Mouse (Mus musculus): ENCODE measurements around the gene Coro1c. TPM values are rescaled to one million over a fixed set of nuclear protein-coding genes. Genes with fewer than 3 reads are reported as not detected.
A peak's percentile ranks its signal among the peaks of the same experiment; 100 is the strongest.

Gene Coro1c
- total RNA-seq, 2 experiments from 2014 or later, result 99.1 to 105 TPM

DNA sequence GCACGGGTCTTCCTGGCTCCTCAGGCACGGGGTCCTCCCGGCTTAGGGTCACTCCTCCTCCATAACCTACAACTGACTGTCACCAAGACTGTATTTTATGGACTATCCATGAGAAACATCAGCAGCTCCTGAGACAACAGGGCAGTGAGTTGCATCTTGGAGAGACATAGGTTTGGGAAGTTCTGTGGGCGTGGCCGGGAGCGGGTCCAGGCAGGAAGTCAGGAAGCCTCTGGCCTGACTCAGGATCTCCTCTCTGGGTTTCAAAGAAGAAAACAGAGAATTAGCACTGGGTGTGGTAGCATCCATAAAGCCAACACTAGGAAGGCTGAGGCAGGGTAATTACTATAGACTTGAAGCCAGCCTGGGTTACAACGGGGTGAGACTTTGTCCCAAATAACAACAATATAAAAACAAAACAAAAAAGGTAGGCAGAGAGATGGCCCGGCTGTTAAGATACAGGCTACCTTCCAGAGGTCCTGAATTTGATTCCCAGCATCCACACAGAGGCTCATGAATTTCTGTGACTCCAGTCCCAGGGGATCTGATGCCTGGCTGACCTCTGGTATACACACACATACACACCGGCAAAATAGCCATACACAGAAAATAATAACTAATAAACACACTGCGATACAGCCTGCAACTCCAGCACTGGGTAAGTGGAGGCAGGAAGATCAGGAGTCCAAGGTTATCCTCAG is 21.5 kb upstream of the Coro1c start:
- DNase-seq (ENCODE audit: low spot score in 2 of 2), result no peak

DNA sequence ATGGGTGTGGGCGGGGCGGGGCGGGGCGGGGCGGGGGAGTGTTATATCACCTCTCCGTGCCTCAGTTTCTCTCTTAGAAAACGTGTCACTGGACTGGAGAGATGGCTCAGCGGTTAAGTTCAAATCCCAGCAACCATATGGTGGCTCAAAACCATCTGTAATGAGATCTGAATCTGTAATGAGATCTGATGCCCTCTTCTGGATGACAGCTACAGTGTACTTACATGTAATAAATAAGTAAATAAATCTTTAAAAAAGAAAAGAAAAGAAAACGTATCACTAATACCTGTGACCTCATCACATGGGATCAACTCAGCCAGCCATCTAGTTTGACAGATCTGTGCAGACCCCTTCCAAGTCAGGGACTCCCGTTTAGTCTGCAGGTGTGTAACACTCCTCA is 21.0 kb upstream of the Coro1c start:
- DNase-seq (ENCODE audit: low spot score in 2 of 2), result no peak

DNA sequence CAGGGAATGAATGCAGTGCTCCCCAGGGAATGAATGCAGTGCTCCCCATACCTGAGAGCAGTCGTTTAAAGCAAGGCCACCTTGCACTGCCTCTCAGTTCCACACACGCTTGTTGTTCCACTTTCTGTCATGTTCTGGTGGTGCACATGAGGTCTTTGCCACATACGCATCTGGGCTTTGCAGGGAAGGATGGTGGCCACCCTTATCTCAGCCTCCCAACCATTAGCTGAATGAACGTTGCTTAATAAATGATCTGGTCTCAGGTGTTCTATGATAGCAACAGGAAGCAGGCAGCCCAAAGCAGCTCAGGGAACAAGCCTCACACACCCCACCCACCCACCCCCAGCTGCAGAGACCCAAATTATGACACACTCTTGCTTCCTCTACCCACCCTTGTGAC is 16.1 kb upstream of the Coro1c start:
- DNase-seq (ENCODE audit: low spot score in 2 of 2), result no peak

DNA sequence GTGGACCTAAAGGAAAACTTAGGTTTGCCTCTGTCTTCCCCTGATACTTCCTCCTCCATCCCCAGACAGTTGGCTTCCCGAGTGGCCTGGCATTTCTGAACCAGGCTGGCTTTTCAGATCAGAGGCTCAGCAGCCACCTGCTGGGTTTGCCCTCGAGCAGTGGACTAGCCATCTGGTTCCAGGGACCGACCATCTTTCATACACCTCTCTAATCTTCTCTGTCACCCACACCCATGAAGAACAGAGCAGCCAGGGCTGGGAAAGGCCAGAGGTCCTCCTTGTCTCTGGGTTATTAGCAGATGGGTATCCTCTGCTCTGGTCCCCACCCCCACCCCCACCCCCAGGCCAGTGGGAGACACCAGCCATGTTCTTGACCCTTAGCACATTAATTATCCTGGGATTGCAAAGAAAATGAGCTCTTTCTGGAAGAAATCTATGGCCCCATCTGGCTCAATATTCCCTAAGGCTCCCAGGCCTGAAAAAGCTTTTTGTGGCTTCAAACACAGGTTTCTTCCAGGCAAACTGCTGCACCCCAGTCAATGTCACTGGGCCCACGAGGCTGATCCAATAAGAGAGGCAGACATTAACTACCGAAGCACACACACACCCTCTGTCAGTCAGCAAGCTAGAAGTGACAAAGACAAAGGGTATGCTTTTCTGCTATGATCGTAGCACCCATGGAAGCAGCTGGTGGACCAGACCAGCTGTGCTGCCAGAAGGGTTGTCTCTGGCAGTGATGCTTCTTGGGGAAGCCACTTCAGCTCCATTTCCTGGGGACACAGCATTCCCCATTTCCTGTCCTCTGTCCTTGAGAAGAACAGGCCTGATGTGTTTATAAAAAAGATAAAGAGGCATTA is 13.0 kb upstream of the Coro1c start:
- no peak for DNase-seq (ENCODE audit: low spot score in 2 of 2)

DNA sequence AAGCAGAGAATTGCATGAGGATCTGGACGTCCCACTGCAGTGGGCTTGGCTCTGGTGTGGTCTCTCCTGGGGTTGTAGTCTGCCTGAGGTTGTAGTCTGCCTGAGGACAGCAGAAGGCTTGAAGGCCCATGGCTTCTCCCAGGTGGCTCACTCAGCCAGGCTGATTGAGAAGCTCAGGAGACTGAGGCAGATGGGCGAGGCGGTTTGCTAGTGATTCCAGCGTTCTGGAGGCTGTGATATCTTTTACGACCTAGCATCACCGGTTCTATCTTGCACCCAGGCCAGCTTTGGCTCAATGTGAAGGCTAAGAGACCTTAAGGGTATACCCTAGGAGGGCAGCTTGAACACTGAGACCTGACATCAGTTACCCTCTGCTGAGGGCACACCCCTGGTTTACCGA is 10.5 kb upstream of the Coro1c start:
- DNase-seq (ENCODE audit: low spot score in 2 of 2), result no peak

DNA sequence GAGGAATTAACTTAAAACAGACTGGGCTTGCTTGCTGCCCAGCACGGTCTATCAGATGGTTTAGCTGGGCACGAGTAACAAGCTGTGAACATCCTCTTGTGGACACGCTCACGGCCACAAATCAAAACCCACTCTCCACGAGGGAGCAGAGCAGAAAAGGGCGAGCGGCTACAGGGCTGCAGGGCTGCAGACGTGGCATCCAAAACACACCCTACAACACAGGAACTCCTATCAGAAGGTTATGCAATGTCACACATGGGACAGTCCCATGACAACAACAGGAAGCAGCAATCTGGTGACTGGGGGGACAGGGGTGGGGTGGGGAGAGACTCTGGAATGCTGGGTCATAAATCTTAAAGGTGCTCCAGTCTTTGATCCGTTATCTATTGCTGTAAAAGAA is 10.1 kb upstream of the Coro1c start:
- no peak for DNase-seq (ENCODE audit: low spot score in 2 of 2)

DNA sequence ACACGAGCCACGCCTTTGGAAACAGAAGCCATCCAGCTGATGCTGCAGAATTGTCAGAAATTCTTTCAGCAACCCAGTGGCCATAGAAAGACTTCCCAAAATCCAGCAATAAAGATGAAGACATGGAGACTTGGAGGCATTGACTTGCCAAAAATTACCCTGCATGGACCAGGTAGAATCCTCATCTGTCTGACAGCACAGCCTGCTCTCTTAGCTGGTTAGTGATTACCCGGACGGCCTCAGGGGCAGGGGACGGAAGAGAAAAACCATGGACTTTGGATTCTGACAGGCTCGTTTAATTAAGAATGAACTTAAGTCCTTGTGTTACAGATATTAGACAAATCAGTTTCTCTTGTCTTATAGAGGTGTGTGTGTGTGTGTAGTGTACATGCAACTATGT is 2.1 kb upstream of the Coro1c start:
- no peak for DNase-seq (ENCODE audit: low spot score in 2 of 2)

DNA sequence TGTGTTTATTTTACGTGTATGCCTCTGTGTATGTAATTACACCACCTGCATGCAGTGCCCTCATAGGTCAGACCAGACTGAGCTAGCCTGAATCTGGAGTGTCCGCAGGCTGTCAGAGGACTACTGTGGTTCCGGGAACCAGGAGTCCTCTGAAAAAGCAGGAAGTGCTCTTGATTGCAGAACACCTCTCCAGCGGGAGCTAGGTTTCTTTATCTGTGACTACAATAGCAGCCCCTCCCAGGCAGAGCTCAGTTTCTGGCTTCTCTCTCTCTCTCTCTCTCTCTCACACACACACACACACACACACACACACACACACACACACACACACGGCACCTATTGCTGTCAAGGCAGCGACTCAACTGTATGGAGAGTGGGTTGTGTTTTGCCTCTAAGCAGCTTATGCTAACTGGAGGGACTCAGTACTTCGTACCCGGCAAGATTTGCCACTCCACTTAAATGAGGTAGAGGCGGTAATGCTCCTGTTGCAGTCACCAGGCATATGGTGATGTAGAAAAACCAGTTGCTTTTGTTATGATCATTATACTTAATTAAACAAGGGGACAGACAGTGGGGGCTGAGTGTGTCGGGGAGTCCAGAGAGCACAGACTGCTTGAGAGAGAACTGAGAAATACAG is 1.6 kb upstream of the Coro1c start:
- no peak for DNase-seq (ENCODE audit: low spot score in 2 of 2)

DNA sequence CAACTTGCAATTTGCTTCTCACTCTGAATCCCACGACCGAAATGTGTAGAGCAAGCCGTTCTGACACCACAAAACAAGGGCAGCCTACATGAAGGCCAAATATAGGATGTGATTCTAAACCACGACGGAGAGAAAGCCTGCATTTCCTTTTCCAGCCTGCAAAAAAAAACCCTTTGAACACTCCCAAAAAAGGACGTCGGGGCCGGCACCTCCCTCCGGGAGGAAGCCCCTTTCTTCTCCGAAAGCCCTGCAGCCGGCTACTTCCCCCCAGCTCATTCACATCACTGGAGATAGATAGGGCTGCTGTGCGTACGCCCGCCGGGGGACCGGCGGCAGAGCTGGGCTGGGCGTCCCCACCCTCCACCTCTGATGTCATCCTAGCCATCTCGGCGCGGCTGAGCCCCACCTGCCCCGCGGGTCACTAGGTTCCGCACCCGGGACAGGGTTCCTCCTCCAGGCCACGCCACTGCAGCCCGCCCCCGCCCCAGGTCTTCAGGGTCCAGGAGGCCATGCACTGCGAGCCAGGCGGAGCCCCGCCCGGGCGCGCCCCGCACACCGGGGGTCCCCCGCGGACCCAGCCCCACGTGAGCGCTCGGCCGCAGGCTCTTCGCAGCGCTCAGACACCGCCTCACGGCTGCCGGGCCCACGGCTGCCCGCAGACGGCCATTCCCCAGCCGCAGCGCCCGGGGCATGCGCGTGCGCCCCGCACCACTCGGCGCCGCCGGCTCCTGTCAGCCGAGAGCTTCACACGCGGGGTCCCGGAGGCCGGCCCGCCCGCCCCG is 581 bp downstream of the Coro1c start:
- peak in 1 of 2 experiments; percentile 21 for DNase-seq (ENCODE audit: low spot score in 2 of 2)

DNA sequence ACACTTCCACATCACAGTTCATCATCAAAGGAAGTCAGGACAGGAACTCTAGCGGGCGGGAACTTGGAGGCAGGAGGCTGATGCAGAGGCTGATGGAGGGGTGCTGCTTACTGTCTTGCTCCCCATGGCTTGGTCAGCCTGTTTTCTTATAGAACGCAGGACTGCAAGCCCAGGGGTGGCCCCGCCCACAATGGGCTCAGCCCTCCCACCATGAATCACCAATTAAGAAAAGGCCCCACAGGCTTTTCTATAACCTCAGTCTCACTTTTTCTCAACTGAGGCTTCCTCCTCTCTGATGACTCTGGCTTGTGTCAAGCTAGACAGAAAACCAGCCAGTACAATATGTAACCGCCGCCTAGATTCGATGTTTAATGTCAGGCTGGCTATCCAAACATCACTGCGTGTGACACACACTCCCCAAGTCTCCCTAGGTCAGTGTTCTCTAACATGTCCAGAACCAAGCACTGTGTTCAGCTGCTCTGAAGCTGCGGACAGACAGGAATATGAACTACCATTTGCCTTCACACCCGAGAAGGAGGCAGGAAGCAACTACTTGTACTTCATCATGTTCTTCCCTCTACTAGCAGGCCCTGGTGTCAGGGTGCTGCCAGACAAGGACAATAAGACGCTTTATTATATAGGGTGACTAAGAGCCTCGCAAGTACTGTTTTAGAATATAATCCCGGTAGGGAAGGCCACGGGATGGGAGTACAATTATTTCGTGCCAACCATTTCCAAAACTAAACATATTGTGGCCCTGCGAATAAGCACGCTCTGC is 1.4 kb downstream of the Coro1c start:
- no peak for DNase-seq (ENCODE audit: low spot score in 2 of 2)

DNA sequence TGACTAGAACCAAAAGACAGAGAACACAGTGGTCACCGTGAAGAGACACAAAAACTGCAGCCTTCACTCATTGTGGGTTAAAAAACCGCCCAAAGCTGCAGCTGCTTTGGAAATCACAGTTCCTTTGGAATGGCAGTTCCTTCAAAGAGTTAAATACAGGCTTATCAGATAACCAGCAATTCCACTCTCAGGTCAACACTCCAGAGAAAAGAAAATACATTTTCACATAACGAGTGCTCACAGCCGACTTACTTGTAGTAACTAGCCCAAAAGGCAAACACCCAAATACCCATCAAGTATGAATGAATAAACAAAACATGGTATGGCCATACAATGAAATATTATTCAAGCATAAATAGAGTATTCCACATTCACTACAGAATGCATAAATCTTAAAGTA is 3.6 kb downstream of the Coro1c start:
- no peak for DNase-seq (ENCODE audit: low spot score in 2 of 2)

DNA sequence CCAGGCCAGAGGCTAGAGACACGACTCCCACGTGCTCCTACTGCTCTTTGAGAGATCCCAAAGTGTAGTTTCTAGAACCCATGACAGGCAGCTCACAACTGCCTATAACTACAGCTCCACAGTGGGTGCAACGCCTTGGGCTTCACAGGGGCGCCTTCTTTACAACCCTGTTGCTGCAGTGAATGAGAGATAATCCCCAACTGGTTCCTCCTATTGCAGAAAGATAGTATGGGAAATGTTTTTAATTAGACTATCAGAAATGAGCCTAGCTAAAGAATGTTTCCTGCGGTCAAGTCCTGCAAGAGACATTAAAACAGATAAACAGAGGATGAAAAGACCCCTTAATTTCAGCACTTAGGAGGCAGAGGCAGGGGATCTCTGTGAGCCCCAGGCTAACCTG is 5.6 kb downstream of the Coro1c start:
- DNase-seq (ENCODE audit: low spot score in 2 of 2), result no peak

DNA sequence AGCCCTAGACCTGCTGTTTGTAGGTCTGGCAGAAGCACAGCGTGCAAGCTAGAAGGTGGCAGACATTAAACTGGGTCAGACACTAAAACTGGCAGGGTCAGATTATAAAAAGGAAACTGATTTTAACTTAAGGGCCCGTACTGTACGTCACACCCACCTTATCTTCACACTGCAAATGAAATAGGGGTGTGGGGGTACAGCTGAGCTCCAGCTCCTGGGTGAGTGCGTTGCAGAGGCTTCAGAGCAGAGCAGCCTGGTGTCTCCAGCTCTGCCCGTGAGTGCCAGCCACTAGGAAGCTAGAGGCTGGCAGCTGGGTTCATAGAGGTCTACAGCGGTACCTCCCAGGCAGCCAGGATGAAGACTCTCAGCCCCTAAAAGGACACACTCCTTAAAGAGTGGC is 6.5 kb downstream of the Coro1c start:
- no peak for DNase-seq (ENCODE audit: low spot score in 2 of 2)

DNA sequence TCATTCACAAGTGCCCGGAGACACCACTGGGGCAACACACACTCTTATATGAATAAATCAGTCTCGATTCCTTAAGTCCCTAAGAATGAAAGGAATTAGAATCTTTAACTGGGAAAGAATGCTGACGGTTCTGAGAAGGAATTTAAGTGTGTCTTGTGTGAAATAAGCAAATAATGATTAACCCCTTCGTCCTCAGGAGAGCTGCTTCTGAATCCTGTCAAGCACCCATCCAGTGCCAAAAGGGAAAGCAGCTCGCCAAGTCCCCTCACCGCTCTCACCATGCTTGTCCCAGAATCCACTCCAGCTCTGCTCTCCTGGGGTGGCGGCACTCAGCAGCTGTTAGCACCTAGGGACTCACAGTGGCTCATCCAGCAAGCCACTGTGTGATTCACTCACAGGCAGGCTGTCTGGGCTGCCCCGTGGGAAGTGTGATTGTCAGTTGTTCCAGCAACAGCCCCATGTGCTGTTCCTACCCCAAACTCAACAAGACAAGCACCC is 7.4 kb downstream of the Coro1c start:
- no peak for DNase-seq (ENCODE audit: low spot score in 2 of 2)

DNA sequence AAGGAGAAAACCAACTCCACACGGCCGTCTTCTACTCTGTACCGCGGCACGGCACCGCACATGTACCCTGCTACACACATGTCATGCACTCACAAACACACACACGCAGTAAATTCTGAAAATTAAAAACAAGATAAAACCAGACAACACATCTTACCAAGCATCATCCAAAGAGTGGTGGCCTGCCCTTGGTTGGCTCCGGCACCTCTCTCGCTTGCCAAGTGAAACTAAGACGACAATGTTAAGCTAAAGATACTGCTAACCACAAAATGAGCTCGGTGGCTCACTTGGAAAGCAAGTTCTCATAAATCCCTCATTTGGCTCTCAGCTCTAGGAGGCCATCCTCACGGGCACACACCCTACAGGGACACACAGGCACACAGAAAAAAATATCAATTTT is 9.0 kb downstream of the Coro1c start:
- no peak for DNase-seq (ENCODE audit: low spot score in 2 of 2)

DNA sequence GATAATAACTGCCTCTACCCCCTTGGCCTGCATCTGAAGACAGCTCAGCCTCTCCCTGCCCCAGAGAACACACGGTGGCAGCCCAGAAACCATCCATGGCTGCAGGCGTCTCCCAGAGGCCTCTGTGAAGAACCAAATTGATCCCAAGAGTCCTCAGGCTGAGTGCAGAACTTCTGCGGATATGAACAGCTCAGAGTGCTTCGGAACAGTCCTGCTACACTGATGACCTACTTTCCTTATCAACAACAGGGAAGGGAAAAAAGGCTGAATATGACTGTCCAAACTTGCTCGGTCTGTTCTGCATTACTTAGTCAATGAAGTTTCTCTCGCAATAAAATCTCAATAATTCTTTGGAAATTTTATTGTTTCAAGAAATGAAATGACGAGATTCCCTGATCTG is 16.6 kb downstream of the Coro1c start:
- DNase-seq (ENCODE audit: low spot score in 2 of 2), result no peak

DNA sequence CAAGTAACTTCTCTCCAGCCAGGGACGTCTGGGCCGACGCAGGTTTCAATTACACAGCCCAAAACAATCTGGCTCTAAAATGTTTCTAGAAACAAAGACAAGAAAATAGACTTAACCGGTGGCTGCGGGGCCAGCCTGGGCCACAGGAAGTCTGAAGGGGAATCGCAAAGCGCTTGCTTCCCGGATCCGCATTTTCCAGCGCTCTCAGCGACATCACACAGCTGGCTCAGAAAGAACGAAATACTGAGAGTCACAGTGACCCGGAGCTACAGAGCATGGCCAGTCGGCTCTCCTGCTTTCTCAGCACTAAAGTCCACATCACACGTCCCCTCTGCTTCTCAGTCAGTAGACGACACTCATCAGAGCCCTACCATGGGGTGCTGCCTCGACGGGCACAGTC is 17.7 kb downstream of the Coro1c start:
- DNase-seq (ENCODE audit: low spot score in 2 of 2), result no peak

DNA sequence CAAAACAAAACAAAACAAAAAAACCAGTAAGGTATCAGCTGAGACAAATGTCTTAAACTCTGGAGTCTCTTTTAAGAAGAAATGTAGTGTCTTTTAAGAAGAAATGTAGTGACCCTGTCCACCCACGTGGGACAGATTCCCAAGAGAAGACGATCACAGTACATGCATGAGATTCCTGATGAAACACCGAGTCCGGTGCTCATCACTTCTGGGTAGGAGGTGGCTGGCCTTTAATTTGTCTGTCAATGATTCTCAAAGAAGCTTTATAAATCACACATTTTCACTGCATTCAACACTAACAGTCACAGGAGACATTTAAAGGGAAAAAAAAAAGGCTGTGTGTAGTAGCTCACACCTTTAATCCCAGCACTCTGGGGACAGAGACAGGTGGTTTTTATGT is 18.6 kb downstream of the Coro1c start:
- no peak for DNase-seq (ENCODE audit: low spot score in 2 of 2)

DNA sequence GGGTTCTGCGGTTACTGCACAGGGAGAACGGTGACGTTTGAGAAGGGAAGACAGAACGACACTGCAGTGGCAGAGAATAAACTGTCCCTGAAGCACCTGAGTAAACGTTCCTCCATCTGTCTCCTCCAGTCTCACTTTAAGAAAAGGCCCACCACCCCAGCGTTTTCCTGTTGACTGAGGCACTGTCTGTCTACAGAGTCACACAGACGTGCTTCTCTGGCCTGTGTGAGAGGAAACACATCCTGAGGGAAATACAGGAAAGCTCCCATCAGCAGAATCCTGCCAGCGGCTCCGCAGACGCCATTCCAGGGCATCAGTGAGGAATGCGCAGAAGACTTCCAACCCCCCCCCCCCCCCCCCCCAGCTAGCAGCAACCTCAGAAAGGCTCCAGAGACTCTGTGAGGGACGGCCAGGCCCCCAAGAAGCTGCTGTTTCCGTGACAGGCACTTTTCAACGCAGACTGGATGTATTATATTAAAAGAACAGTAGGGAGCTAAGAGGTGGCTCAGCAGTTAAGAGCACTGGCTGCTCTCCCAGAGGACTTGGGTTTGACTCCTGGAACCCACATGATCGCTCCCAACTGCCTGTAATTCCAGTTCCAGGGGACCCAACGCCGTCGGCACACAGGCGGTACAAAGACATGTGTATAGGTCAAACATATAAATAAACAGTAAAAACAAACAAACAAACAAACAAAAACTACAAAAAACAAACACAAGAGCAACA is 19.2 kb downstream of the Coro1c start:
- DNase-seq (ENCODE audit: low spot score in 2 of 2), result no peak
